Mouse (Mus musculus) MEL (cell line): ENCODE measurements around the gene Ntrk3. TPM values are rescaled to one million over a fixed set of nuclear protein-coding genes. Genes with fewer than 3 reads are reported as not detected.

Experiments used
- DNase-seq: peaks from one replicate; pipeline ENCODE4 v3.0.0; 2011; ENCODE audit warnings: low read depth, low spot score
- H3K27ac ChIP-seq: 2 replicates; pipeline ENCODE4 v1.5.1; 2012; ENCODE audit warnings: low read depth, mild to moderate bottlenecking, control low read depth, low read length, moderate library complexity; ENCODE audit not compliant: control insufficient read depth
- H3K27me3 ChIP-seq, 2 experiments: fragments of 150-350 bp in 1 of 2; sonication (generic) in 1 of 2; 2 replicates each; pipeline ENCODE4 v1.6.1; 2012; ENCODE audit warnings: low read length in 2 of 2, mild to moderate bottlenecking in 2 of 2, improper control_type of control experiment in 1 of 2, moderate library complexity in 1 of 2; ENCODE audit not compliant: insufficient read depth in 2 of 2, control insufficient read depth in 1 of 2
- H3K36me3 ChIP-seq, 2 experiments: 2 replicates each; pipeline ENCODE4 v1.6.1; 2012 to 2014; ENCODE audit warnings: low read length in 2 of 2, improper control_type of control experiment in 1 of 2, inconsistent platforms in 1 of 2, mild to moderate bottlenecking in 1 of 2; ENCODE audit not compliant: insufficient read depth in 2 of 2, control insufficient read depth in 1 of 2
- H3K4me1 ChIP-seq, 2 experiments: fragments of 150-350 bp in 1 of 2; sonication (generic) in 1 of 2; 2 replicates each; pipeline ENCODE4 v1.6.1; 2012; ENCODE audit warnings: low read length in 2 of 2, improper control_type of control experiment in 1 of 2, mild to moderate bottlenecking in 1 of 2; ENCODE audit not compliant: insufficient read depth in 2 of 2, control insufficient read depth in 1 of 2
- H3K4me3 ChIP-seq, 2 experiments: fragments of 150-350 bp in 1 of 2; sonication (generic) in 1 of 2; 2 replicates each; pipeline ENCODE4 v1.5.1; 2012; ENCODE audit warnings: low read depth in 2 of 2, low read length in 2 of 2, mild to moderate bottlenecking in 2 of 2, moderate library complexity in 2 of 2, control low read depth in 1 of 2, improper control_type of control experiment in 1 of 2; ENCODE audit not compliant: control insufficient read depth in 1 of 2, insufficient read depth in 1 of 2
- H3K79me2 ChIP-seq: 2 replicates; pipeline ENCODE4 v1.6.1; 2012; ENCODE audit warnings: mild to moderate bottlenecking, low read length, moderate library complexity; ENCODE audit not compliant: control insufficient read depth, poor library complexity, insufficient read depth
- H3K9ac ChIP-seq: 2 replicates; pipeline ENCODE4 v1.6.1; 2012; ENCODE audit warnings: low read depth, mild to moderate bottlenecking, control low read depth, low read length, moderate library complexity; ENCODE audit not compliant: control insufficient read depth, poor library complexity, severe bottlenecking
- H3K9me3 ChIP-seq: fragments of 150-350 bp; sonication (generic); replicated peaks from 2 replicates; pipeline ENCODE4 v1.6.1; 2012; ENCODE audit warnings: mild to moderate bottlenecking, low read length, improper control_type of control experiment, moderate library complexity; ENCODE audit not compliant: insufficient read depth
- BHLHE40 ChIP-seq: IDR thresholded peaks from 2 replicates; pipeline ENCODE4 v1.6.1; 2012; ENCODE audit warnings: low read depth, mild to moderate bottlenecking, inconsistent platforms, low read length, improper control_type of control experiment, borderline replicate concordance
- CHD1 ChIP-seq: IDR thresholded peaks from 2 replicates; pipeline ENCODE4 v1.6.1; 2012; ENCODE audit warnings: low read depth, mild to moderate bottlenecking, inconsistent platforms, low read length, improper control_type of control experiment
- CHD2 ChIP-seq: IDR thresholded peaks from 2 replicates; pipeline ENCODE4 v1.6.1; 2011; ENCODE audit warnings: low read length, improper control_type of control experiment
- E2F4 ChIP-seq: IDR thresholded peaks from 2 replicates; pipeline ENCODE4 v1.6.1; 2011; ENCODE audit warnings: low read depth, low read length, improper control_type of control experiment, borderline replicate concordance
- EP300 ChIP-seq, 2 experiments: IDR thresholded peaks; 2 replicates each; pipeline ENCODE4 v1.6.1; 2011; ENCODE audit warnings: improper control_type of control experiment in 2 of 2, low read length in 2 of 2, low read depth in 1 of 2, mild to moderate bottlenecking in 1 of 2
- ETS1 ChIP-seq: IDR thresholded peaks from 2 replicates; pipeline ENCODE4 v1.6.1; 2012; ENCODE audit warnings: low read depth, mild to moderate bottlenecking, inconsistent platforms, low read length, improper control_type of control experiment, moderate library complexity
- HCFC1 ChIP-seq: IDR thresholded peaks from 2 replicates; pipeline ENCODE4 v1.6.1; 2012; ENCODE audit warnings: low read depth, mild to moderate bottlenecking, inconsistent platforms, low read length, improper control_type of control experiment, moderate library complexity
- JUND ChIP-seq: IDR thresholded peaks from 2 replicates; pipeline ENCODE4 v1.6.1; 2011; ENCODE audit warnings: low read depth, mild to moderate bottlenecking, improper control_type of control experiment, low read length
- MAFK ChIP-seq: IDR thresholded peaks from 2 replicates; pipeline ENCODE4 v1.6.1; 2011; ENCODE audit warnings: low read depth, mild to moderate bottlenecking, low read length, improper control_type of control experiment, borderline replicate concordance
- MAZ ChIP-seq: IDR thresholded peaks from 2 replicates; pipeline ENCODE4 v1.6.1; 2012; ENCODE audit warnings: low read depth, mild to moderate bottlenecking, inconsistent platforms, low read length, improper control_type of control experiment
- MEF2A ChIP-seq: IDR thresholded peaks from 2 replicates; pipeline ENCODE4 v1.6.1; 2014; ENCODE audit warnings: low read depth, mild to moderate bottlenecking, inconsistent platforms, low read length, improper control_type of control experiment; ENCODE audit not compliant: poor library complexity, insufficient replicate concordance, severe bottlenecking; ENCODE audit errors: extremely low read depth
- NELFE ChIP-seq: IDR thresholded peaks from 2 replicates; pipeline ENCODE4 v1.6.1; 2011; ENCODE audit warnings: low read depth, low read length, improper control_type of control experiment
- POLR2AphosphoS2 ChIP-seq: IDR thresholded peaks from 2 replicates; pipeline ENCODE4 v1.6.1; 2011; ENCODE audit warnings: low read length, improper control_type of control experiment
- POLR2AphosphoS5 ChIP-seq: IDR thresholded peaks from 2 replicates; pipeline ENCODE4 v1.6.1; 2012; ENCODE audit warnings: low read depth, borderline replicate concordance, mild to moderate bottlenecking, inconsistent platforms, low read length, moderate library complexity, mixed read lengths
- RCOR1 ChIP-seq: IDR thresholded peaks from 2 replicates; pipeline ENCODE4 v1.6.1; 2012; ENCODE audit warnings: low read depth, mild to moderate bottlenecking, inconsistent platforms, low read length, improper control_type of control experiment
- SIN3A ChIP-seq: IDR thresholded peaks from 2 replicates; pipeline ENCODE4 v1.6.1; 2012; ENCODE audit warnings: low read length, improper control_type of control experiment, inconsistent platforms
- SMC3 ChIP-seq: IDR thresholded peaks from 2 replicates; pipeline ENCODE4 v1.6.1; 2011; ENCODE audit warnings: low read depth, low read length, improper control_type of control experiment
- TAL1 ChIP-seq: IDR thresholded peaks from 2 replicates; pipeline ENCODE4 v1.6.1; 2012; ENCODE audit warnings: mild to moderate bottlenecking, inconsistent platforms, low read length, moderate library complexity, mixed read lengths
- TBP ChIP-seq: IDR thresholded peaks from 2 replicates; pipeline ENCODE4 v1.8.0; 2011; ENCODE audit warnings: low read depth, low read length, improper control_type of control experiment
- TCF12 ChIP-seq: IDR thresholded peaks from 2 replicates; pipeline ENCODE4 v1.6.1; 2014; ENCODE audit warnings: low read depth, mild to moderate bottlenecking, inconsistent platforms, low read length, improper control_type of control experiment, moderate library complexity
- USF1 ChIP-seq: IDR thresholded peaks from 2 replicates; pipeline ENCODE4 v1.6.1; 2014; ENCODE audit warnings: low read depth, mild to moderate bottlenecking, inconsistent platforms, low read length, improper control_type of control experiment, moderate library complexity
- ZC3H11A ChIP-seq: IDR thresholded peaks from 2 replicates; pipeline ENCODE4 v1.6.1; 2012; ENCODE audit warnings: low read depth, mild to moderate bottlenecking, inconsistent platforms, low read length, improper control_type of control experiment
- ZKSCAN1 ChIP-seq: IDR thresholded peaks from 2 replicates; pipeline ENCODE4 v1.6.1; 2012; ENCODE audit warnings: low read depth, mild to moderate bottlenecking, inconsistent platforms, low read length, improper control_type of control experiment, moderate library complexity
- ZNF384 ChIP-seq: IDR thresholded peaks from 2 replicates; pipeline ENCODE4 v1.6.1; 2012; ENCODE audit warnings: low read depth, mild to moderate bottlenecking, inconsistent platforms, low read length, improper control_type of control experiment
- polyA plus RNA-seq, 2 experiments: library from polyadenylated mRNA; stranded (reverse) in 1 of 2; unstranded in 1 of 2; fragments of >175 nt in 1 of 2; fragments of >200 nt in 1 of 2; gene quantifications; 2 replicates each; pipeline versions ENCODE4 v1.2.1 to v1.2.4; 2012; ENCODE audit warnings: low replicate concordance in 2 of 2, low read depth in 1 of 2; ENCODE audit not compliant: insufficient read length in 2 of 2, insufficient read depth in 1 of 2, missing spikeins in 1 of 2
- total RNA-seq: library from RNA; depleted of rRNA; stranded (reverse); fragments of 300-350 nt; gene quantifications from 2 replicates; pipeline ENCODE4 v1.2.3, GENCODE M21; 2012

Ntrk3 gene
- total and polyA plus RNA-seq, 3 experiments = 0.04 TPM; not detected in 2

DNA sequence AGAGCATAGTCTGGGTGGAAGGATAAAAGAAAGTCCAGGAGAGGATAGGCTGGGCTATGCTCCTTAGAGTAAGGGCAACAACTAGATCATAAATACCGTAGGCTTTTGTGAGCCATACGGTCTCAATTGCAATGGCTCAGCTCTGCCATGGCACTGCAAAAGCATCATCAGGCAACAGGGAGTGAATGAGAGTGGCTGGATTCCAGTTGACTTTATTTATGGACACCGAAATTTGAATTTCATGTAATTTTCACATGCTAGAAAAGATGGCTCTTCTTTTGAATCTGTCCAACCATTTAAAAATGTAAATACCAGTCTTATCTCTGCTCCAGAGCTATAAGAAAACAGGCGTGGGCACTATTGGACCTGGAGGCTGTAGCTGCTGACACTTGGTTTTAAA lies 419.2 kb downstream of the Ntrk3 start:
- Histone ChIP-seq H3K36me3 (no peaks in the 10 kb centered on the region), H3K9me3 (no peaks in the 10 kb centered on the region), H3K9ac (no peak overlapping the region), H3K27ac (no peak overlapping the region), H3K27me3 (no peaks in the 10 kb centered on the region), H3K4me3 (no peak overlapping the region), H3K79me2 (no peaks in the 10 kb centered on the region), H3K4me1 (no peaks in the 10 kb centered on the region)
- DNase-seq = no peak
- TF ChIP-seq CHD2 = no peak
- no peak for TF ChIP-seq NELFE
- TF ChIP-seq MAFK = no peak
- no peak for TF ChIP-seq ZNF384
- TF ChIP-seq TCF12 = no peak

DNA sequence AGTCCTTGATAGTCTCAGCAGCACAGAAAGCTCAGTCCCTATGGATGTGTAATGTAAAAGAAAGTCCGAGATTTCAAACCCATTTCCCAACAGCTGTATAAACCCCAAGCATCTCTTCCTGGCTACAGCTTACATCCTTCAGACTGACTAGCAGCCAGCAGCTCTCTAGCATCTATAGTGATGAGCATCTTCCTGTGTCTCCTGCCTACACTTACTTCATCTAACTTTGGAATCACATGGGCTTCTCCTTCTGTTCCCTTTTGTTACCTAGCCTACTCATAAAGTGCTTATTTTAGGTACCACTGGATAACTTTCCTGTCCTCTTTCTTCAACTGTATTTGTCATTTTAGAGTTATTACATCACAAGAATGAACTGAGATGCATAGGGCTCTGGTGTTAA lies 432.0 kb downstream of the Ntrk3 start:
- Histone ChIP-seq H3K4me3 (no peak overlapping the region), H3K4me1 (no peaks in the 10 kb centered on the region), H3K27me3 (no peaks in the 10 kb centered on the region), H3K27ac (no peak overlapping the region), H3K9me3 (no peaks in the 10 kb centered on the region), H3K36me3 (no peaks in the 10 kb centered on the region), H3K79me2 (no peaks in the 10 kb centered on the region), H3K9ac (no peak overlapping the region)
- TF ChIP-seq HCFC1 (no peak), E2F4 (no peak), MAFK (no peak), RCOR1 (no peak), ZKSCAN1 (no peak), USF1 (no peak), SIN3A (no peak), SMC3 (no peak), NELFE (no peak), EP300 (IDR thresholded peaks at IDR 0.05; ENCODE audit: low read depth in 1 of 2, low read length in 2 of 2) (no peak)
- DNase-seq = no peak

DNA sequence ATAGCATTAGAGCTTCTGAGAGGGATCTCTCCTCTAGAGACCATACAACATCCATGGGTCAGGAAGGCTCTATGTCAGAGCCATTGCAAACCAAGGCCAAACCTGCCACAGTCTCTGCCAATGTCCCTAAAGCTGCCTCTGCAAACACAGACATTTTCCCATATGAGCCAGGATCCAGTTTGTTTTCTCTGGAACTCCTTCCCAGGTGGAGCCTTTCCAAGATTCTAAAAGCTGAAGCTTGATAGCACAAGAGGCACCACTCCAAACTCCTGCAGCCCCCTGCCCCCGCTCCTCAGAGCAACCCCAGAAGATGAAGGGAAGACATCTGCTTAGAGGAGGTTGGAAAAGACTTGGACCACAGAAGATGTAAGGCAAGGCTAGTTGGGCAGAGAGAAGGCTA lies 432.8 kb downstream of the Ntrk3 start:
- no peak for TF ChIP-seq NELFE
- TF ChIP-seq JUND = no peak
- no peak for TF ChIP-seq CHD1
- TF ChIP-seq POLR2AphosphoS5 = no peak
- no peak for TF ChIP-seq TAL1
- no peak for TF ChIP-seq BHLHE40
- TF ChIP-seq ETS1 = no peak
- TF ChIP-seq MEF2A = no peak
- TF ChIP-seq ZKSCAN1 = no peak
- TF ChIP-seq POLR2AphosphoS2 = no peak
- no peak for TF ChIP-seq E2F4
- no peak for TF ChIP-seq TBP
- TF ChIP-seq MAZ = no peak
- TF ChIP-seq ZC3H11A = no peak
- Histone ChIP-seq H3K9me3 (no peaks in the 10 kb centered on the region), H3K79me2 (no peaks in the 10 kb centered on the region), H3K4me1 (no peaks in the 10 kb centered on the region), H3K27me3 (no peaks in the 10 kb centered on the region), H3K27ac (no peak overlapping the region), H3K9ac (no peak overlapping the region), H3K4me3 (no peak overlapping the region), H3K36me3 (no peaks in the 10 kb centered on the region)
- DNase-seq = no peak
